Mouse (Mus musculus) stomach, postnatal 0 days (tissue): ENCODE measurements around the gene Prss41. TPM values are rescaled to one million over a fixed set of nuclear protein-coding genes. Genes with fewer than 3 reads are reported as not detected.
"Not testable (repeated sequence)": the region's sequence is repeated elsewhere in the genome, so short reads cannot be mapped to it uniquely, and the experiment has no call there.

Experiments used
- ATAC-seq: fragments of 200-750 bp; cut with Nextera tagmentation; 2 replicates; pipeline ENCODE4 v1.8.0; 2017; ENCODE audit not compliant: low FRiP score, low TSS enrichment
- DNase-seq: peaks from one replicate; pipeline ENCODE4 v3.0.0-alpha.2; 2016; ENCODE audit warnings: low spot score
- H3K27ac ChIP-seq: fragments of 300-500 bp; sonication (generic); replicated peaks from 2 replicates; pipeline ENCODE4 v1.5.1; 2014; ENCODE audit warnings: mild to moderate bottlenecking, control low read depth
- H3K27me3 ChIP-seq: fragments of 300-500 bp; sonication (generic); 2 replicates; pipeline ENCODE4 v1.6.1; 2014; ENCODE audit warnings: low read length; ENCODE audit not compliant: control insufficient read depth, insufficient read depth
- H3K36me3 ChIP-seq: fragments of 300-500 bp; sonication (generic); 2 replicates; pipeline ENCODE4 v1.6.1; 2014; ENCODE audit warnings: low read length, mixed read lengths; ENCODE audit not compliant: control insufficient read depth, insufficient read depth
- H3K4me1 ChIP-seq: fragments of 300-500 bp; sonication (generic); replicated peaks from 2 replicates; pipeline ENCODE4 v1.6.1; 2014; ENCODE audit warnings: antibody characterized with exemption; ENCODE audit not compliant: control insufficient read depth, insufficient read depth
- H3K4me2 ChIP-seq: fragments of 300-500 bp; sonication (generic); replicated peaks from 2 replicates; pipeline ENCODE4 v1.6.1; 2014; ENCODE audit warnings: low read depth, mild to moderate bottlenecking, control low read depth, moderate library complexity
- H3K4me3 ChIP-seq: fragments of 300-500 bp; sonication (generic); 2 replicates; pipeline ENCODE4 v1.5.1; 2014; ENCODE audit warnings: low read depth, low read length, control low read depth
- H3K9ac ChIP-seq: fragments of 300-500 bp; sonication (generic); 2 replicates; pipeline ENCODE4 v1.6.1; 2014; ENCODE audit warnings: mild to moderate bottlenecking, low read length, control low read depth, mixed read lengths
- H3K9me3 ChIP-seq: fragments of 300-500 bp; sonication (generic); 2 replicates; pipeline ENCODE4 v1.6.1; 2016; ENCODE audit warnings: low read length; ENCODE audit not compliant: control insufficient read depth
- CTCF ChIP-seq: IDR thresholded peaks from 2 replicates; pipeline ENCODE4 v1.5.1; 2016; ENCODE audit warnings: antibody characterized with exemption, low read depth, mild to moderate bottlenecking, moderate library complexity
- EP300 ChIP-seq: optimal IDR thresholded peaks from 2 replicates; pipeline ENCODE3; 2016; ENCODE audit warnings: antibody characterized with exemption
- WGBS: fragments of 180-500 bp; shearing (Covaris S2); extraction: QIAGEN DNeasy Blood & Tissue Kit; methylation state at CpG from one replicate; pipeline ENCODE4 v1.1.7; 2014; 5-methylcytosine and 5-hydroxymethylcytosine counted together
- polyA plus RNA-seq: library from polyadenylated mRNA; unstranded; fragments of >200 nt; fragmentation: Nextera tagmentation; extraction: Ambion mirVana; gene quantifications from 2 replicates; pipeline ENCODE4 v1.2.1, GENCODE M21; 2015

Prss41 gene
- 0.88 and 0.90 TPM in 2 replicates for polyA plus RNA-seq

- H3K27ac ChIP-seq = no peak within 1 kb of the TSS
- no peak for TF ChIP-seq EP300
- peak; percentile 74 for TF ChIP-seq CTCF
- no peak within 1 kb of the TSS for H3K4me3 ChIP-seq
- WGBS = 18% methylated on average over 19 of the region's 19 CpGs
- no peaks in the 10 kb centered on the region for H3K36me3 ChIP-seq
- no peak within 1 kb of the TSS for H3K4me2 ChIP-seq
- no peak within 1 kb of the TSS for H3K9ac ChIP-seq
- ATAC-seq = peak; percentile 63
- peak; percentile 73 for DNase-seq
- no peaks in the 10 kb centered on the region for H3K27me3 ChIP-seq
- H3K9me3 ChIP-seq = no peaks in the 10 kb centered on the region
- no peaks in the 10 kb centered on the region for H3K4me1 ChIP-seq
These were observed at the start of gene Prss41, which contains the start of gene Prss32 for GRCm38 (mm10) chr17:23843812-23844273. Gene Prss41 (minus strand): TSS chr17:23844172. Gene Prss32 (plus strand): TSS chr17:23843855.

- not testable (repeated sequence) for ATAC-seq, H3K9me3 ChIP-seq, H3K9ac ChIP-seq, H3K4me3 ChIP-seq, H3K27ac ChIP-seq, H3K27me3 ChIP-seq, DNase-seq, H3K36me3 ChIP-seq, H3K4me1 ChIP-seq, H3K4me2 ChIP-seq
- 58% methylated on average over 4 of the region's 4 CpGs for WGBS
These were observed 36.6 kb upstream of the Prss41 start, which contains the start of the genes Dcpp1 and Dcpp2 for GRCm38 (mm10) chr17:23880576-23880975. Gene Dcpp1 (plus strand): TSS chr17:23880876. Gene Dcpp2 (plus strand): TSS chr17:23880880.

- Histone ChIP-seq H3K36me3 (no peaks in the 10 kb centered on the region), H3K9ac (no peak overlapping the region), H3K4me2 (no peak overlapping the region), H3K4me1 (no peaks in the 10 kb centered on the region), H3K4me3 (no peak overlapping the region), H3K27me3 (no peaks in the 10 kb centered on the region), H3K27ac (no peak overlapping the region), H3K9me3 (no peaks in the 10 kb centered on the region)
- DNase-seq = no peak
- no peak for ATAC-seq
- 94% methylated on average over 2 of the region's 2 CpGs for WGBS
- TF ChIP-seq EP300 = no peak
- no peak for TF ChIP-seq CTCF
These were observed 33.2 kb upstream of the Prss41 start for GRCm38 (mm10) chr17:23877166-23877565.

GRCm38 (mm10) chr17:23876741-23877140 is 32.8 kb upstream of the Prss41 start:
- no peaks in the 10 kb centered on the region for H3K36me3 ChIP-seq
- no peak overlapping the region for H3K9ac ChIP-seq
- H3K4me1 ChIP-seq = no peaks in the 10 kb centered on the region
- DNase-seq (no peak), ATAC-seq (no peak)
- no peaks in the 10 kb centered on the region for H3K27me3 ChIP-seq
- no peak overlapping the region for H3K4me2 ChIP-seq
- no peak overlapping the region for H3K27ac ChIP-seq
- TF ChIP-seq CTCF (no peak), EP300 (no peak)
- 47% methylated on average over 3 of the region's 3 CpGs for WGBS
- no peaks in the 10 kb centered on the region for H3K9me3 ChIP-seq
- no peak overlapping the region for H3K4me3 ChIP-seq

GRCm38 (mm10) chr17:23873884-23874856 is 30.2 kb upstream of the Prss41 start:
- Histone ChIP-seq H3K4me3 (no peak overlapping the region), H3K9me3 (no peaks in the 10 kb centered on the region), H3K9ac (no peak overlapping the region), H3K36me3 (no peaks in the 10 kb centered on the region), H3K27ac (no peak overlapping the region), H3K27me3 (no peaks in the 10 kb centered on the region), H3K4me1 (no peaks in the 10 kb centered on the region), H3K4me2 (no peak overlapping the region)
- DNase-seq = peak; percentile 63
- ATAC-seq = peak; percentile 58
- TF ChIP-seq CTCF (peak; percentile 96), EP300 (no peak)
- 34% methylated on average over 8 of the region's 8 CpGs for WGBS

- Histone ChIP-seq H3K9ac (no peak overlapping the region), H3K27me3 (no peaks in the 10 kb centered on the region), H3K4me2 (no peak overlapping the region), H3K9me3 (no peaks in the 10 kb centered on the region), H3K4me1 (no peaks in the 10 kb centered on the region), H3K27ac (no peak overlapping the region), H3K4me3 (no peak overlapping the region), H3K36me3 (no peaks in the 10 kb centered on the region)
- ATAC-seq (no peak), DNase-seq (no peak)
- no peak for TF ChIP-seq CTCF
- no peak for TF ChIP-seq EP300
- 88% methylated on average over 11 of the region's 11 CpGs for WGBS
These were observed 24.5 kb upstream of the Prss41 start for GRCm38 (mm10) chr17:23868513-23868912.
